Mouse (Mus musculus): ENCODE measurements at regions not wholly inside any gene's neighbourhood (a gene's known extent, or its start where the extent isn't known, plus 50 kb on each side); places are given as distances from the start of the nearest gene placed in this dataset.

DNA sequence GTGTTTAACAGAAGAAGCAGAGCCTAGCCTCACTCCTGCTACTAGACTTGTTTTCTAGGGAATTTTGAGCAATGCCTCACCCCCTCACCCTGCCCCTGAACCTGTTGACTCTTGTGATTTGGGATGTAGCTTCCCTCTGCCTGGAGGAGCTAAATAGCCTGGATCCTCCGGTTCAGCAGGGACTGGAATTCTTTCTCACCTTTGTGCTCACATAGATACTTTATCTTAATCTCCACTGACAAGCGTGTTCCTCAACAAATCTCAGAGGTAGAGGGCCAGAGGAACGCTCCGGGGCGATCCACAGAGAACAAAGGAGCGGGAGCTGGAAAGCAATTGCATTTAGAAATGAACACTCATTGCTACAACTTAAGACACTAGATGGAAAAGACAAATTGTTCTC, 85.6 kb upstream of the Usp25 start:
- TF ChIP-seq CTCF (IDR thresholded peaks at IDR 0.05; ENCODE audit: extremely low read depth, insufficient read length, insufficient replicate concordance, low read depth, low read length) (no peak), POLR2A (IDR thresholded peaks at IDR 0.05; ENCODE audit: low read depth, low read length) (no peak)
